Mouse (Mus musculus): Measurements from ENCODE around the gene Cadm4. TPM values are rescaled to one million over a fixed set of nuclear protein-coding genes. Genes with fewer than 3 reads are reported as not detected.

Cadm4 gene
- total RNA-seq, 2 experiments from 2014 or later: not detected

GRCm38 (mm10) chr7:24529580-24529979 is 47.8 kb downstream of the Cadm4 start:
- ATAC-seq (replicated peaks; ENCODE audit: poor library complexity): no peak

GRCm38 (mm10) chr7:24530062-24530931 is 48.5 kb downstream of the Cadm4 start, which contains the start of gene Irgq:
Gene Irgq (plus strand): TSS chr7:24530689.
- peak; percentile 87 for ATAC-seq (replicated peaks; ENCODE audit: poor library complexity)

GRCm38 (mm10) chr7:24531211-24531971 is 49.6 kb downstream of the Cadm4 start:
- ATAC-seq (replicated peaks; ENCODE audit: poor library complexity): peak; percentile 60

GRCm38 (mm10) chr7:24533031-24533571 is 51.3 kb downstream of the Cadm4 start:
- ATAC-seq (replicated peaks; ENCODE audit: poor library complexity): no peak

- no peak for ATAC-seq (replicated peaks; ENCODE audit: poor library complexity)
Measured at GRCm38 (mm10) chr7:24533806-24534205, 52.0 kb downstream of the Cadm4 start.

GRCm38 (mm10) chr7:24534301-24534700 is 52.5 kb downstream of the Cadm4 start:
- no peak for ATAC-seq (replicated peaks; ENCODE audit: poor library complexity)

GRCm38 (mm10) chr7:24537081-24537480 is 55.3 kb downstream of the Cadm4 start:
- ATAC-seq (replicated peaks; ENCODE audit: poor library complexity): no peak

GRCm38 (mm10) chr7:24537591-24537990 is 55.8 kb downstream of the Cadm4 start:
- no peak for ATAC-seq (replicated peaks; ENCODE audit: poor library complexity)

- no peak for ATAC-seq (replicated peaks; ENCODE audit: poor library complexity)
Measured at GRCm38 (mm10) chr7:24538154-24538553, 56.3 kb downstream of the Cadm4 start.

- peak; percentile 83 for ATAC-seq (replicated peaks; ENCODE audit: poor library complexity)
Measured at GRCm38 (mm10) chr7:24538701-24539100, 56.9 kb downstream of the Cadm4 start.

- no peak for ATAC-seq (replicated peaks; ENCODE audit: poor library complexity)
Measured at GRCm38 (mm10) chr7:24539686-24540085, 57.9 kb downstream of the Cadm4 start.

GRCm38 (mm10) chr7:24544506-24544905 is 62.7 kb downstream of the Cadm4 start:
- ATAC-seq (replicated peaks; ENCODE audit: poor library complexity): no peak

- 0 out of 2 replicates have a peak, but pooled peaks have one; percentile 1 for ATAC-seq (replicated peaks; ENCODE audit: poor library complexity)
Measured at GRCm38 (mm10) chr7:24546068-24546614, 64.3 kb downstream of the Cadm4 start, which contains the start of the genes Pinlyp and Xrcc1. Gene Pinlyp (minus strand): TSS chr7:24546118. Gene Xrcc1 (plus strand): TSS chr7:24546289.

GRCm38 (mm10) chr7:24546634-24547389 is 65.0 kb downstream of the Cadm4 start:
- ATAC-seq (replicated peaks; ENCODE audit: poor library complexity): peak; percentile 100

- no peak for ATAC-seq (replicated peaks; ENCODE audit: poor library complexity)
Measured at GRCm38 (mm10) chr7:24547534-24548036, 65.8 kb downstream of the Cadm4 start.

GRCm38 (mm10) chr7:24551985-24552759 is 70.3 kb downstream of the Cadm4 start:
- 0 out of 2 replicates have a peak, but pooled peaks have one; percentile 37 for ATAC-seq (replicated peaks; ENCODE audit: poor library complexity)

Data from megakaryocyte progenitor cell, adult 5-6 weeks (primary cell).